Mouse (Mus musculus) lung, embryonic 16.5 days (tissue): ENCODE data around the gene Adamts14. TPM values are rescaled to one million over a fixed set of nuclear protein-coding genes. Genes with fewer than 3 reads are reported as not detected.

Experiments used
- ATAC-seq: fragments of 200-750 bp; cut with Nextera tagmentation; 2 replicates; pipeline ENCODE4 v1.8.0; 2017; ENCODE audit warnings: low read depth, mild to moderate bottlenecking, moderate library complexity
- H3K27ac ChIP-seq: fragments of 300-500 bp; sonication (generic); 2 replicates; pipeline ENCODE4 v1.5.1; 2014; ENCODE audit warnings: mild to moderate bottlenecking, control low read depth, low read length
- H3K27me3 ChIP-seq: fragments of 300-500 bp; sonication (generic); 2 replicates; pipeline ENCODE4 v1.6.1; 2014; ENCODE audit warnings: low read depth, low read length, mixed read lengths; ENCODE audit not compliant: control insufficient read depth, insufficient read depth
- H3K36me3 ChIP-seq: fragments of 300-500 bp; sonication (generic); 2 replicates; pipeline ENCODE4 v1.6.1; 2014; ENCODE audit warnings: low read length; ENCODE audit not compliant: control insufficient read depth, insufficient read depth
- H3K4me1 ChIP-seq: fragments of 300-500 bp; sonication (generic); replicated peaks from 2 replicates; pipeline ENCODE4 v1.6.1; 2014; ENCODE audit warnings: low read length, mixed read lengths; ENCODE audit not compliant: control insufficient read depth, insufficient read depth
- H3K4me2 ChIP-seq: fragments of 300-500 bp; sonication (generic); 2 replicates; pipeline ENCODE4 v1.6.1; 2014; ENCODE audit warnings: low read depth, low read length, control low read depth
- H3K4me3 ChIP-seq: fragments of 300-500 bp; sonication (generic); 2 replicates; pipeline ENCODE4 v1.5.1; 2014; ENCODE audit warnings: mild to moderate bottlenecking, low read length, control low read depth
- H3K9ac ChIP-seq: fragments of 300-500 bp; sonication (generic); 2 replicates; pipeline ENCODE4 v1.6.1; 2014; ENCODE audit warnings: low read length, control low read depth
- H3K9me3 ChIP-seq: fragments of 300-500 bp; sonication (generic); 2 replicates; pipeline ENCODE4 v1.6.1; 2016; ENCODE audit warnings: low read length; ENCODE audit not compliant: control insufficient read depth
- WGBS: fragments of 180-500 bp; shearing (Covaris S2); extraction: QIAGEN DNeasy Blood & Tissue Kit; methylation state at CpG from one replicate; pipeline ENCODE4 v1.1.7; 2014; 5-methylcytosine and 5-hydroxymethylcytosine counted together
- polyA plus RNA-seq: library from polyadenylated mRNA; unstranded; fragments of >200 nt; fragmentation: Nextera tagmentation; extraction: Ambion mirVana; gene quantifications from 2 replicates; pipeline ENCODE4 v1.2.1, GENCODE M21; 2015

Gene Adamts14
- 2.6 and 2.7 TPM in 2 replicates for polyA plus RNA-seq

- Histone ChIP-seq H3K9ac (peak within 1 kb of the TSS; percentile 76), H3K27ac (peak within 1 kb of the TSS; percentile 50), H3K36me3 (no peaks in the 10 kb centered on the region), H3K27me3 (peaks cover 4% of the 10 kb centered on the region; the same call in 1 of the 2 replicates), H3K4me1 (peaks cover 18% of the 10 kb centered on the region), H3K9me3 (no peaks in the 10 kb centered on the region), H3K4me2 (peak within 1 kb of the TSS; percentile 96), H3K4me3 (peak within 1 kb of the TSS; percentile 52)
- WGBS, result 1% methylated on average over 48 of the region's 75 CpGs
- ATAC-seq, result peak; percentile 72
These were observed at the start of gene Adamts14 for GRCm38 (mm10) chr10:61273081-61273843. Gene Adamts14, minus strand, starts transcription at chr10:61273438.

GRCm38 (mm10) chr10:61318527-61318926 is 45.3 kb upstream of the Adamts14 start:
- Histone ChIP-seq H3K4me2 (no peak overlapping the region), H3K9me3 (no peaks in the 10 kb centered on the region), H3K4me3 (no peak overlapping the region), H3K4me1 (no peaks in the 10 kb centered on the region; the same call in 1 of the 2 replicates), H3K36me3 (peaks cover 15% of the 10 kb centered on the region), H3K27me3 (no peaks in the 10 kb centered on the region), H3K9ac (no peak overlapping the region), H3K27ac (no peak overlapping the region)
- no peak for ATAC-seq
- WGBS, result 90% methylated on average over 3 of the region's 3 CpGs

GRCm38 (mm10) chr10:61315324-61315880 is 42.2 kb upstream of the Adamts14 start:
- no peak for ATAC-seq
- peaks cover 4% of the 10 kb centered on the region for H3K4me1 ChIP-seq
- H3K9ac ChIP-seq, result no peak overlapping the region
- H3K4me3 ChIP-seq, result no peak overlapping the region
- peaks cover 5% of the 10 kb centered on the region for H3K36me3 ChIP-seq
- H3K9me3 ChIP-seq, result no peaks in the 10 kb centered on the region
- 62% methylated on average over 9 of the region's 9 CpGs for WGBS
- H3K27ac ChIP-seq, result no peak overlapping the region
- H3K27me3 ChIP-seq, result no peaks in the 10 kb centered on the region
- H3K4me2 ChIP-seq, result no peak overlapping the region

- Histone ChIP-seq H3K4me1 (peaks cover 4% of the 10 kb centered on the region), H3K9me3 (no peaks in the 10 kb centered on the region), H3K27ac (no peak overlapping the region), H3K9ac (no peak overlapping the region), H3K4me3 (no peak overlapping the region), H3K36me3 (no peaks in the 10 kb centered on the region), H3K4me2 (no peak overlapping the region), H3K27me3 (no peaks in the 10 kb centered on the region)
- ATAC-seq, result no peak
- WGBS, result 38% methylated on average over 7 of the region's 7 CpGs
These were observed 40.5 kb upstream of the Adamts14 start for GRCm38 (mm10) chr10:61313750-61314149.

GRCm38 (mm10) chr10:61312754-61313153 is 39.5 kb upstream of the Adamts14 start:
- ATAC-seq, result peak; percentile 18; the same call in 1 of the 2 replicates
- Histone ChIP-seq H3K9ac (no peak overlapping the region), H3K36me3 (no peaks in the 10 kb centered on the region), H3K27ac (no peak overlapping the region), H3K4me2 (no peak overlapping the region), H3K9me3 (no peaks in the 10 kb centered on the region), H3K4me3 (no peak overlapping the region), H3K27me3 (no peaks in the 10 kb centered on the region), H3K4me1 (peaks cover 4% of the 10 kb centered on the region)
- 34% methylated on average over 7 of the region's 7 CpGs for WGBS

GRCm38 (mm10) chr10:61312159-61312558 is 38.9 kb upstream of the Adamts14 start:
- Histone ChIP-seq H3K9ac (no peak overlapping the region), H3K4me2 (no peak overlapping the region), H3K9me3 (no peaks in the 10 kb centered on the region), H3K4me3 (no peak overlapping the region), H3K36me3 (no peaks in the 10 kb centered on the region), H3K27ac (no peak overlapping the region), H3K27me3 (no peaks in the 10 kb centered on the region), H3K4me1 (peaks cover 4% of the 10 kb centered on the region)
- ATAC-seq, result peak; percentile 16; the same call in 1 of the 2 replicates
- WGBS, result 47% methylated on average over 6 of the region's 6 CpGs

GRCm38 (mm10) chr10:61308706-61309320 is 35.6 kb upstream of the Adamts14 start:
- H3K4me1 ChIP-seq, result peaks cover 4% of the 10 kb centered on the region

GRCm38 (mm10) chr10:61305928-61306590 is 32.8 kb upstream of the Adamts14 start:
- no peak overlapping the region for H3K27ac ChIP-seq
- H3K36me3 ChIP-seq, result no peaks in the 10 kb centered on the region
- no peaks in the 10 kb centered on the region for H3K4me1 ChIP-seq
- H3K4me2 ChIP-seq, result no peak overlapping the region
- no peak for ATAC-seq
- no peak overlapping the region for H3K4me3 ChIP-seq
- no peaks in the 10 kb centered on the region for H3K27me3 ChIP-seq
- H3K9me3 ChIP-seq, result no peaks in the 10 kb centered on the region
- 78% methylated on average over 13 of the region's 13 CpGs for WGBS
- H3K9ac ChIP-seq, result no peak overlapping the region

More at GRCm38 (mm10) chr10:61308706-61309320, 35.6 kb upstream of the Adamts14 start:
- Histone ChIP-seq H3K4me2 (no peak overlapping the region), H3K27me3 (no peaks in the 10 kb centered on the region), H3K9ac (no peak overlapping the region), H3K9me3 (no peaks in the 10 kb centered on the region), H3K4me3 (no peak overlapping the region), H3K36me3 (no peaks in the 10 kb centered on the region), H3K27ac (no peak overlapping the region)
- peak; percentile 35; the same call in 1 of the 2 replicates for ATAC-seq
- 62% methylated on average over 12 of the region's 12 CpGs for WGBS

GRCm38 (mm10) chr10:61304046-61304445 is 30.8 kb upstream of the Adamts14 start:
- H3K27ac ChIP-seq, result no peak overlapping the region
- no peak overlapping the region for H3K9ac ChIP-seq
- H3K4me1 ChIP-seq, result no peaks in the 10 kb centered on the region
- no peak for ATAC-seq
- no peak overlapping the region for H3K4me2 ChIP-seq
- WGBS, result 72% methylated on average over 6 of the region's 6 CpGs
- no peak overlapping the region for H3K4me3 ChIP-seq
- H3K36me3 ChIP-seq, result no peaks in the 10 kb centered on the region
- H3K9me3 ChIP-seq, result no peaks in the 10 kb centered on the region
- H3K27me3 ChIP-seq, result no peaks in the 10 kb centered on the region
